Mouse (Mus musculus) CH12.LX (cell line): ENCODE measurements around the gene Lhx2. TPM values are rescaled to one million over a fixed set of nuclear protein-coding genes. Genes with fewer than 3 reads are reported as not detected.

Source experiments
- DNase-seq: peaks from one replicate; pipeline ENCODE4 v3.0.0-alpha.2; 2013; ENCODE audit errors: extremely low read depth
- H3K27ac ChIP-seq: 2 replicates; pipeline ENCODE4 v1.5.1; 2012; ENCODE audit warnings: low read depth, mild to moderate bottlenecking, control low read depth, moderate library complexity; ENCODE audit not compliant: insufficient read depth
- H3K27me3 ChIP-seq: replicated peaks from 2 replicates; pipeline ENCODE3; 2012; ENCODE audit warnings: inconsistent platforms
- H3K36me3 ChIP-seq, 2 experiments: replicated peaks in 1 of 2; 2 replicates each; pipeline versions ENCODE3 to v1.6.1; 2012; ENCODE audit warnings: inconsistent platforms in 1 of 2, low read length in 1 of 2, mild to moderate bottlenecking in 1 of 2, mixed read lengths in 1 of 2, moderate library complexity in 1 of 2; ENCODE audit not compliant: control insufficient read depth in 1 of 2, insufficient read depth in 1 of 2
- H3K4me1 ChIP-seq, 2 experiments: 2 replicates each; pipeline ENCODE4 v1.6.1; 2012; ENCODE audit warnings: inconsistent platforms in 1 of 2, moderate library complexity in 1 of 2; ENCODE audit not compliant: insufficient read depth in 2 of 2, control insufficient read depth in 1 of 2
- H3K4me2 ChIP-seq: 2 replicates; pipeline ENCODE4 v1.6.1; 2012; ENCODE audit warnings: low read depth, mild to moderate bottlenecking, control low read depth; ENCODE audit not compliant: poor library complexity, insufficient read depth, severe bottlenecking
- H3K4me3 ChIP-seq, 3 experiments: fragments of 150-350 bp in 1 of 3; sonication (generic) in 1 of 3; replicated peaks in 1 of 3; 2 replicates each; pipeline versions ENCODE3 to v1.5.1; 2011 to 2012; ENCODE audit warnings: low read depth in 2 of 3, low read length in 2 of 3, mild to moderate bottlenecking in 2 of 3, moderate library complexity in 2 of 3, control low read depth in 1 of 3, improper control_type of control experiment in 1 of 3, inconsistent platforms in 1 of 3, mixed read lengths in 1 of 3; ENCODE audit not compliant: poor library complexity in 1 of 3
- H3K79me2 ChIP-seq: replicated peaks from 2 replicates; pipeline ENCODE4 v1.6.1; 2012; ENCODE audit warnings: mild to moderate bottlenecking, moderate library complexity; ENCODE audit not compliant: control insufficient read depth, poor library complexity, insufficient read depth, severe bottlenecking; ENCODE audit errors: extremely low read depth
- H3K9ac ChIP-seq: 2 replicates; pipeline ENCODE4 v1.6.1; 2012; ENCODE audit warnings: low read depth, mild to moderate bottlenecking, control low read depth, moderate library complexity; ENCODE audit not compliant: insufficient read depth
- H3K9me3 ChIP-seq: replicated peaks from 2 replicates; pipeline ENCODE3; 2012; ENCODE audit warnings: low read length, inconsistent platforms, mixed read lengths
- BHLHE40 ChIP-seq: IDR thresholded peaks from 2 replicates; pipeline ENCODE4 v1.6.1; 2011; ENCODE audit warnings: mild to moderate bottlenecking, low read depth, low read length, improper control_type of control experiment
- CHD1 ChIP-seq: IDR thresholded peaks from 2 replicates; pipeline ENCODE4 v1.6.1; 2012; ENCODE audit warnings: low read depth, low read length, improper control_type of control experiment, inconsistent platforms
- CHD2 ChIP-seq: IDR thresholded peaks from 2 replicates; pipeline ENCODE4 v1.6.1; 2011; ENCODE audit warnings: low read length, improper control_type of control experiment
- CTCF ChIP-seq, 2 experiments: IDR thresholded peaks in 1 of 2; conservative IDR thresholded peaks in 1 of 2; 2 replicates each; pipeline ENCODE4 v1.5.1; 2011 to 2012; ENCODE audit warnings: low read depth in 2 of 2, low read length in 2 of 2, improper control_type of control experiment in 1 of 2, inconsistent platforms in 1 of 2, mild to moderate bottlenecking in 1 of 2, moderate library complexity in 1 of 2
- E2F4 ChIP-seq: IDR thresholded peaks from 2 replicates; pipeline ENCODE4 v1.6.1; 2011; ENCODE audit warnings: low read depth, low read length, improper control_type of control experiment; ENCODE audit not compliant: insufficient replicate concordance
- ELF1 ChIP-seq: IDR thresholded peaks from 2 replicates; pipeline ENCODE4 v1.6.1; 2014; ENCODE audit warnings: low read depth, mild to moderate bottlenecking, inconsistent platforms, low read length, improper control_type of control experiment
- EP300 ChIP-seq: IDR thresholded peaks from 2 replicates; pipeline ENCODE4 v1.6.1; 2011; ENCODE audit warnings: low read length, improper control_type of control experiment
- ETS1 ChIP-seq: conservative IDR thresholded peaks from 2 replicates; pipeline ENCODE4 v1.6.1; 2012; ENCODE audit warnings: low read depth, mild to moderate bottlenecking, inconsistent platforms, low read length, improper control_type of control experiment, moderate library complexity
- GABPA ChIP-seq: IDR thresholded peaks from 2 replicates; pipeline ENCODE4 v1.6.1; 2012; ENCODE audit warnings: low read depth, low read length, improper control_type of control experiment, inconsistent platforms; ENCODE audit not compliant: insufficient replicate concordance
- HCFC1 ChIP-seq: IDR thresholded peaks from 2 replicates; pipeline ENCODE4 v1.6.1; 2012; ENCODE audit warnings: low read depth, mild to moderate bottlenecking, inconsistent platforms, low read length, improper control_type of control experiment
- IRF4 ChIP-seq: IDR thresholded peaks from 2 replicates; pipeline ENCODE4 v1.6.1; 2014; ENCODE audit warnings: low read depth, mild to moderate bottlenecking, inconsistent platforms, low read length, improper control_type of control experiment
- JUN ChIP-seq: IDR thresholded peaks from 2 replicates; pipeline ENCODE4 v1.6.1; 2011; ENCODE audit warnings: low read depth, mild to moderate bottlenecking, low read length, improper control_type of control experiment, moderate library complexity; ENCODE audit not compliant: insufficient read depth
- JUND ChIP-seq: conservative IDR thresholded peaks from 2 replicates; pipeline ENCODE4 v1.6.1; 2011; ENCODE audit warnings: low read depth, low read length, improper control_type of control experiment
- KAT2A ChIP-seq: IDR thresholded peaks from 2 replicates; pipeline ENCODE4 v1.6.1; 2012; ENCODE audit warnings: low read length, improper control_type of control experiment, inconsistent platforms; ENCODE audit not compliant: insufficient replicate concordance
- MAFK ChIP-seq: IDR thresholded peaks from 2 replicates; pipeline ENCODE4 v1.6.1; 2011; ENCODE audit warnings: low read length, improper control_type of control experiment; ENCODE audit not compliant: insufficient replicate concordance
- MAX ChIP-seq: IDR thresholded peaks from 2 replicates; pipeline ENCODE4 v1.6.1; 2011; ENCODE audit warnings: low read length, improper control_type of control experiment
- MAZ ChIP-seq: IDR thresholded peaks from 2 replicates; pipeline ENCODE4 v1.6.1; 2012; ENCODE audit warnings: low read depth, mild to moderate bottlenecking, inconsistent platforms, low read length, improper control_type of control experiment, moderate library complexity
- MEF2A ChIP-seq: IDR thresholded peaks from 2 replicates; pipeline ENCODE4 v1.6.1; 2014; ENCODE audit warnings: low read depth, mild to moderate bottlenecking, inconsistent platforms, low read length, improper control_type of control experiment, borderline replicate concordance
- MXI1 ChIP-seq: IDR thresholded peaks from 2 replicates; pipeline ENCODE4 v1.6.1; 2011; ENCODE audit warnings: mild to moderate bottlenecking, low read depth, low read length, improper control_type of control experiment
- MYC ChIP-seq: IDR thresholded peaks from 2 replicates; pipeline ENCODE4 v1.6.1; 2011; ENCODE audit warnings: low read depth, mild to moderate bottlenecking, improper control_type of control experiment, low read length
- NELFE ChIP-seq: IDR thresholded peaks from 2 replicates; pipeline ENCODE4 v1.6.1; 2011; ENCODE audit warnings: low read depth, low read length, improper control_type of control experiment
- NRF1 ChIP-seq: IDR thresholded peaks from 2 replicates; pipeline ENCODE4 v1.6.1; 2014; ENCODE audit warnings: low read depth, mild to moderate bottlenecking, inconsistent platforms, low read length, improper control_type of control experiment, moderate library complexity
- PAX5 ChIP-seq: IDR thresholded peaks from 2 replicates; pipeline ENCODE4 v1.6.1; 2012; ENCODE audit warnings: low read length, inconsistent platforms, mixed read lengths
- POLR2A ChIP-seq: IDR thresholded peaks from 2 replicates; pipeline ENCODE4 v1.6.1; 2011; ENCODE audit warnings: low read depth, mild to moderate bottlenecking, improper control_type of control experiment, low read length
- POLR2AphosphoS2 ChIP-seq: IDR thresholded peaks from 2 replicates; pipeline ENCODE4 v1.6.1; 2011; ENCODE audit warnings: low read depth, low read length, improper control_type of control experiment
- RAD21 ChIP-seq: IDR thresholded peaks from 2 replicates; pipeline ENCODE4 v1.6.1; 2011; ENCODE audit warnings: low read depth, mild to moderate bottlenecking, low read length, improper control_type of control experiment, moderate library complexity
- RCOR1 ChIP-seq: conservative IDR thresholded peaks from 2 replicates; pipeline ENCODE4 v1.6.1; 2012; ENCODE audit warnings: low read depth, mild to moderate bottlenecking, inconsistent platforms, low read length, improper control_type of control experiment
- SIN3A ChIP-seq: IDR thresholded peaks from 2 replicates; pipeline ENCODE4 v1.6.1; 2012; ENCODE audit warnings: low read length, improper control_type of control experiment, inconsistent platforms
- SMC3 ChIP-seq: IDR thresholded peaks from 2 replicates; pipeline ENCODE4 v1.6.1; 2011; ENCODE audit warnings: low read depth, low read length, improper control_type of control experiment
- TBP ChIP-seq: conservative IDR thresholded peaks from 2 replicates; pipeline ENCODE4 v1.6.1; 2011; ENCODE audit warnings: low read depth, low read length, improper control_type of control experiment
- TCF12 ChIP-seq: IDR thresholded peaks from 2 replicates; pipeline ENCODE4 v1.6.1; 2014; ENCODE audit warnings: low read depth, mild to moderate bottlenecking, inconsistent platforms, low read length, improper control_type of control experiment
- UBTF ChIP-seq: IDR thresholded peaks from 2 replicates; pipeline ENCODE4 v1.6.1; 2012; ENCODE audit warnings: low read depth, mild to moderate bottlenecking, inconsistent platforms, low read length, improper control_type of control experiment, moderate library complexity
- USF1 ChIP-seq: IDR thresholded peaks from 2 replicates; pipeline ENCODE4 v1.6.1; 2014; ENCODE audit warnings: low read depth, mild to moderate bottlenecking, inconsistent platforms, low read length, improper control_type of control experiment
- USF2 ChIP-seq: conservative IDR thresholded peaks from 2 replicates; pipeline ENCODE4 v1.6.1; 2011; ENCODE audit warnings: low read depth, low read length, improper control_type of control experiment
- ZC3H11A ChIP-seq: IDR thresholded peaks from 2 replicates; pipeline ENCODE4 v1.6.1; 2012; ENCODE audit warnings: low read depth, mild to moderate bottlenecking, inconsistent platforms, low read length, improper control_type of control experiment
- ZKSCAN1 ChIP-seq: IDR thresholded peaks from 2 replicates; pipeline ENCODE4 v1.6.1; 2012; ENCODE audit warnings: low read depth, inconsistent platforms, low read length, improper control_type of control experiment, borderline replicate concordance
- ZMIZ1 ChIP-seq: IDR thresholded peaks from 2 replicates; pipeline ENCODE4 v1.6.1; 2012; ENCODE audit warnings: low read depth, mild to moderate bottlenecking, inconsistent platforms, low read length, improper control_type of control experiment
- ZNF384 ChIP-seq: IDR thresholded peaks from 2 replicates; pipeline ENCODE4 v1.6.1; 2012; ENCODE audit warnings: low read depth, low read length, improper control_type of control experiment, inconsistent platforms
- dilution Hi-C: fragments of 300-500 bp; cut with MboI; formaldehyde crosslinking; loops from 2 replicates; pipeline ENCODE4 v1.14.3; 2020; ENCODE audit warnings: low sequenced_read_pairs; ENCODE audit not compliant: extremely low pct_unique_long_range_greater_than_20kb, extremely low pct_ligation_motif_present
- in situ Hi-C: fragments of 300-500 bp; cut with MboI; formaldehyde crosslinking; loops from 3 replicates; pipeline ENCODE4 v1.14.3; 2019; ENCODE audit warnings: low sequenced_read_pairs, low pct_ligation_motif_present, low pct_unique_long_range_greater_than_20kb, mixed read lengths
- polyA plus RNA-seq: library from polyadenylated mRNA; unstranded; fragments of >175 nt; gene quantifications from 2 replicates; pipeline ENCODE4 v1.2.1, GENCODE M21; 2012; ENCODE audit warnings: low read depth; ENCODE audit not compliant: insufficient read length
- total RNA-seq, 2 experiments: library from RNA; depleted of rRNA; stranded (reverse); fragments of 300-350 nt in 1 of 2; fragments of >200 nt in 1 of 2; gene quantifications; 2 replicates each; pipeline ENCODE4 v1.2.3; 2012 to 2014

Lhx2 gene
- total and polyA plus RNA-seq, 3 experiments: 0.24 to 0.47 (median 0.34) TPM

DNA sequence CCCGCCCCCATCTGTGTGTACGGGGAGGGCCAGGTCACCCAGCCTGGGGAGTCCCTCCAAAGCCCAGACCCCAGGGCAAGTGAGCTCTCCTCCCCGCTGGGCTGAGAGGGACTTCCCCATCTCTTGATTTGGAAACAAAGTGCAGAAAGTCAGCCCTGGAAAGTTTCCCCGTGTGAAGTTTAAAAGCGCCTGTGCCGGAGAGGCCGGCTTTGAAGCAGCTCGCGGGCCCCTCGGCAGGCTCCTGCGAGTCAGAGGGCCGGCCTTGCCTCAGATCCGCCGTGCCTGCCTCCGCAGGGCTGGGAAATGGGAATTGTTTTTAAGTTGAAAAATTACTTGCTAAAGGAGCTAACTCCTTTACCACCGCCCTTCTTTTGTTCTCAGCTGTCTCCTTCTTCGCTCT is 2.5 kb upstream of the Lhx2 start:
- Histone ChIP-seq H3K79me2 (no peaks in the 10 kb centered on the region), H3K27ac (peak overlapping the region; percentile 63; the same call in 1 of the 2 replicates), H3K4me1 (peaks cover 20 to 55% of the 10 kb centered on the region in 2 experiments; a peak in 3 of 4 replicates), H3K9me3 (peaks cover 3% of the 10 kb centered on the region), H3K36me3 (no peaks in the 10 kb centered on the region), H3K4me3 (peak overlapping the region; percentile 8 to 45 (median 11)), H3K9ac (peak overlapping the region; percentile 58), H3K4me2 (peak overlapping the region; percentile 52), H3K27me3 (peaks cover 4% of the 10 kb centered on the region)
- dilution Hi-C loops: no loop called here
- in situ Hi-C loops: no loop called here
- peak; percentile 92 for TF ChIP-seq MAZ
- TF ChIP-seq MXI1: 0 out of 2 replicates have a peak, but pooled peaks have one; percentile 44
- TF ChIP-seq JUND: no peak; the same call in 1 of the 2 replicates
- peak; percentile 58 for TF ChIP-seq TCF12
- TF ChIP-seq KAT2A: no peak
- no peak for TF ChIP-seq GABPA
- TF ChIP-seq RCOR1: no peak; the same call in 1 of the 2 replicates
- TF ChIP-seq UBTF: peak; percentile 94
- TF ChIP-seq CHD1: no peak
- TF ChIP-seq ZMIZ1: peak; percentile 52; the same call in 1 of the 2 replicates
- peak; percentile 66 for TF ChIP-seq IRF4
- TF ChIP-seq MAX: no peak
- TF ChIP-seq CTCF (conservative IDR thresholded peaks at IDR 0.05 in 1 of 2, IDR thresholded peaks at IDR 0.05 in 1 of 2; ENCODE audit: low read depth in 2 of 2, low read length in 2 of 2): no peak
- no peak; the same call in 1 of the 2 replicates for TF ChIP-seq MYC
- TF ChIP-seq NELFE: no peak
- no peak for TF ChIP-seq JUN
- TF ChIP-seq POLR2AphosphoS2: no peak
- TF ChIP-seq PAX5: no peak
- TF ChIP-seq EP300: 0 out of 2 replicates have a peak, but pooled peaks have one; percentile 47
- TF ChIP-seq MEF2A: peak; percentile 96
- no peak for TF ChIP-seq TBP
- peak; percentile 68 for TF ChIP-seq ETS1
- no peak for TF ChIP-seq ZNF384
- TF ChIP-seq POLR2A: peak; percentile 46; the same call in 1 of the 2 replicates
- TF ChIP-seq ELF1: no peak; the same call in 1 of the 2 replicates
- peak; percentile 49; the same call in 1 of the 2 replicates for TF ChIP-seq NRF1
- TF ChIP-seq CHD2: no peak; the same call in 1 of the 2 replicates
- no peak; the same call in 1 of the 2 replicates for TF ChIP-seq HCFC1
- TF ChIP-seq ZKSCAN1: no peak
- 0 out of 2 replicates have a peak, but pooled peaks have one; percentile 2 for TF ChIP-seq SMC3
- TF ChIP-seq BHLHE40: peak; percentile 84
- no peak for TF ChIP-seq RAD21
- TF ChIP-seq USF2: no peak
- no peak for TF ChIP-seq ZC3H11A
- no peak for TF ChIP-seq E2F4
- peak; percentile 48; the same call in 1 of the 2 replicates for TF ChIP-seq SIN3A
- TF ChIP-seq USF1: no peak
- no peak for TF ChIP-seq MAFK
- DNase-seq: peak; percentile 79
